Mouse (Mus musculus) MEL (cell line): ENCODE results near the gene Erbb2.

Source experiments
- CTCF ChIP-seq, 3 experiments: IDR thresholded peaks in 2 of 3; conservative IDR thresholded peaks in 1 of 3; 2 replicates each; pipeline ENCODE4 v1.5.1; 2011 to 2012; ENCODE audit warnings: low read length in 3 of 3, low read depth in 2 of 3, mild to moderate bottlenecking in 2 of 3, improper control_type of control experiment in 1 of 3, inconsistent platforms in 1 of 3, mixed read lengths in 1 of 3, moderate library complexity in 1 of 3; ENCODE audit not compliant: control insufficient read depth in 1 of 3, insufficient read depth in 1 of 3, poor library complexity in 1 of 3, severe bottlenecking in 1 of 3
- GATA1 ChIP-seq: IDR thresholded peaks from 2 replicates; pipeline ENCODE4 v1.6.1; 2011; ENCODE audit warnings: low read depth, low read length, improper control_type of control experiment
- MYC ChIP-seq: IDR thresholded peaks from 2 replicates; pipeline ENCODE4 v1.6.1; 2011; ENCODE audit warnings: low read depth, mild to moderate bottlenecking, low read length, improper control_type of control experiment, moderate library complexity
- NELFE ChIP-seq: IDR thresholded peaks from 2 replicates; pipeline ENCODE4 v1.6.1; 2011; ENCODE audit warnings: low read depth, low read length, improper control_type of control experiment
- POLR2A ChIP-seq, 2 experiments: IDR thresholded peaks; 2 replicates each; pipeline ENCODE4 v1.6.1; 2011 to 2012; ENCODE audit warnings: low read length in 2 of 2, mild to moderate bottlenecking in 2 of 2, control low read depth in 1 of 2, improper control_type of control experiment in 1 of 2, low read depth in 1 of 2, moderate library complexity in 1 of 2; ENCODE audit not compliant: control insufficient read depth in 1 of 2, insufficient read depth in 1 of 2, poor library complexity in 1 of 2
- SMC3 ChIP-seq: IDR thresholded peaks from 2 replicates; pipeline ENCODE4 v1.6.1; 2011; ENCODE audit warnings: low read depth, low read length, improper control_type of control experiment
- USF2 ChIP-seq, 2 experiments: IDR thresholded peaks; 2 replicates each; pipeline ENCODE4 v1.6.1; 2011 to 2012; ENCODE audit warnings: improper control_type of control experiment in 2 of 2, low read length in 2 of 2, borderline replicate concordance in 1 of 2, inconsistent platforms in 1 of 2, low read depth in 1 of 2, mild to moderate bottlenecking in 1 of 2; ENCODE audit not compliant: insufficient read depth in 1 of 2
- ZKSCAN1 ChIP-seq: IDR thresholded peaks from 2 replicates; pipeline ENCODE4 v1.6.1; 2012; ENCODE audit warnings: low read depth, mild to moderate bottlenecking, inconsistent platforms, low read length, improper control_type of control experiment, moderate library complexity
- ZMIZ1 ChIP-seq: IDR thresholded peaks from 2 replicates; pipeline ENCODE4 v1.6.1; 2012; ENCODE audit warnings: low read depth, mild to moderate bottlenecking, inconsistent platforms, low read length, improper control_type of control experiment, moderate library complexity

- TF ChIP-seq CTCF (IDR thresholded peaks at IDR 0.05 in 2 of 3, conservative IDR thresholded peaks at IDR 0.05 in 1 of 3; ENCODE audit: control insufficient read depth in 1 of 3, insufficient read depth in 1 of 3, low read depth in 2 of 3, low read length in 3 of 3, poor library complexity in 1 of 3, severe bottlenecking in 1 of 3) (no peak), POLR2A (IDR thresholded peaks at IDR 0.05; ENCODE audit: control insufficient read depth in 1 of 2, insufficient read depth in 1 of 2, low read depth in 1 of 2, low read length in 2 of 2, poor library complexity in 1 of 2) (no peak), ZKSCAN1 (no peak), ZMIZ1 (no peak), NELFE (no peak), SMC3 (no peak), USF2 (IDR thresholded peaks at IDR 0.05; ENCODE audit: borderline replicate concordance in 1 of 2, insufficient read depth in 1 of 2, low read depth in 1 of 2, low read length in 2 of 2) (no peak), MYC (no peak), GATA1 (no peak)
These were observed 41.7 kb upstream of the Erbb2 start for GRCm38 (mm10) chr11:98370588-98370987.
